Mouse (Mus musculus) forebrain, postnatal 0 days (tissue): Measurements from ENCODE around the gene Dohh. TPM values are rescaled to one million over a fixed set of nuclear protein-coding genes. Genes with fewer than 3 reads are reported as not detected.

Experiments
- ATAC-seq: fragments of 200-750 bp; cut with Nextera tagmentation; 2 replicates; pipeline ENCODE4 v1.8.0; 2017; ENCODE audit warnings: mild to moderate bottlenecking, moderate library complexity
- DNase-seq: peaks from one replicate; pipeline ENCODE4 v3.0.0-alpha.2; 2015
- H3K27ac ChIP-seq: fragments of 300-500 bp; sonication (generic); 2 replicates; pipeline ENCODE4 v1.5.1; 2014; ENCODE audit warnings: low read depth, mild to moderate bottlenecking, antibody characterized with exemption, low read length, moderate library complexity, mixed read lengths
- H3K27me3 ChIP-seq: fragments of 300-500 bp; sonication (generic); 2 replicates; pipeline ENCODE4 v1.6.1; 2014; ENCODE audit warnings: mild to moderate bottlenecking, low read length, mixed read lengths; ENCODE audit not compliant: insufficient read depth
- H3K36me3 ChIP-seq: fragments of 300-500 bp; sonication (generic); 2 replicates; pipeline ENCODE4 v1.6.1; 2014; ENCODE audit warnings: mild to moderate bottlenecking, moderate library complexity; ENCODE audit not compliant: insufficient read depth
- H3K4me1 ChIP-seq: fragments of 300-500 bp; sonication (generic); 2 replicates; pipeline ENCODE4 v1.6.1; 2014; ENCODE audit warnings: antibody characterized with exemption; ENCODE audit not compliant: insufficient read depth
- H3K4me2 ChIP-seq: fragments of 300-500 bp; sonication (generic); 2 replicates; pipeline ENCODE4 v1.6.1; 2014; ENCODE audit warnings: low read depth, mild to moderate bottlenecking, moderate library complexity
- H3K4me3 ChIP-seq: fragments of 300-500 bp; sonication (generic); 2 replicates; pipeline ENCODE4 v1.5.1; 2014; ENCODE audit warnings: low read depth, low read length, mixed read lengths
- H3K9ac ChIP-seq: fragments of 300-500 bp; sonication (generic); 2 replicates; pipeline ENCODE4 v1.6.1; 2014; ENCODE audit warnings: mild to moderate bottlenecking
- H3K9me3 ChIP-seq: fragments of 300-500 bp; sonication (generic); 2 replicates; pipeline ENCODE4 v1.6.1; 2016; ENCODE audit warnings: low read length
- CTCF ChIP-seq: sonication (generic); IDR thresholded peaks from 2 replicates; pipeline ENCODE4 v1.5.1; 2016; ENCODE audit warnings: antibody characterized with exemption, control low read depth, low read depth
- WGBS: fragments of 180-500 bp; shearing (Covaris S2); extraction: QIAGEN DNeasy Blood & Tissue Kit; methylation state at CpG from one replicate; pipeline ENCODE4 v1.1.7; 2014; 5-methylcytosine and 5-hydroxymethylcytosine counted together
- microRNA-seq, 2 experiments: library from miRNA; unstranded; fragments of <30 nt; microRNA quantifications; one replicate each; pipeline ENCODE4; 2016
- polyA plus RNA-seq: library from polyadenylated mRNA; unstranded; fragments of >200 nt; fragmentation: Nextera tagmentation; extraction: Ambion mirVana; gene quantifications from 2 replicates; pipeline ENCODE4 v1.2.1, GENCODE M21; 2015
- total RNA-seq: library from RNA; depleted of rRNA; stranded (reverse); fragments of >200 nt; gene quantifications from 2 replicates; pipeline ENCODE4 v1.2.3, GENCODE M21; 2014; rRNA removed

Gene Dohh
- total and polyA plus RNA-seq, 2 experiments from 2014 or later, result 111 to 126 TPM

GRCm38 (mm10) chr10:81431526-81432168 lies 47.4 kb downstream of the Dohh start:
- no peaks in the 10 kb centered on the region for H3K27me3 ChIP-seq
- ATAC-seq (peak; percentile 2; the same call in 1 of the 2 replicates), DNase-seq (peak; percentile 63)
- H3K4me1 ChIP-seq, result peaks cover 12% of the 10 kb centered on the region; the same call in 1 of the 2 replicates
- no peaks in the 10 kb centered on the region for H3K9me3 ChIP-seq
- peak overlapping the region; percentile 81; the same call in 1 of the 2 replicates for H3K9ac ChIP-seq
- WGBS, result 21% methylated on average over 15 of the region's 15 CpGs
- H3K27ac ChIP-seq, result peak overlapping the region; percentile 94; the same call in 1 of the 2 replicates
- no peaks in the 10 kb centered on the region for H3K36me3 ChIP-seq
- H3K4me3 ChIP-seq, result peak overlapping the region; percentile 81; the same call in 1 of the 2 replicates
- peak overlapping the region; percentile 80 for H3K4me2 ChIP-seq
- TF ChIP-seq CTCF, result no peak

GRCm38 (mm10) chr10:81432169-81432867 lies 48.1 kb downstream of the Dohh start:
- DNase-seq, result no peak
- Histone ChIP-seq H3K27ac (peak overlapping the region; percentile 10; the same call in 1 of the 2 replicates), H3K36me3 (no peaks in the 10 kb centered on the region), H3K4me1 (peaks cover 12% of the 10 kb centered on the region; the same call in 1 of the 2 replicates), H3K27me3 (no peaks in the 10 kb centered on the region), H3K9me3 (no peaks in the 10 kb centered on the region), H3K4me2 (peak overlapping the region; percentile 53), H3K9ac (0 out of 2 replicates have a peak overlapping the region, but pooled peaks have one; percentile 6), H3K4me3 (peak overlapping the region; percentile 18)
- TF ChIP-seq CTCF, result peak; percentile 24; the same call in 1 of the 2 replicates
- peak; percentile 2 for ATAC-seq
- WGBS, result 62% methylated on average over 21 of the region's 21 CpGs

- ATAC-seq (peak; percentile 90), DNase-seq (peak; percentile 97)
- peak; percentile 1; the same call in 1 of the 2 replicates for TF ChIP-seq CTCF
- Histone ChIP-seq H3K9ac (0 out of 2 replicates have a peak overlapping the region, but pooled peaks have one; percentile 37), H3K27ac (no peak overlapping the region), H3K4me1 (peaks cover 12% of the 10 kb centered on the region; the same call in 1 of the 2 replicates), H3K36me3 (no peaks in the 10 kb centered on the region), H3K27me3 (no peaks in the 10 kb centered on the region), H3K4me2 (peak overlapping the region; percentile 53), H3K4me3 (peak overlapping the region; percentile 21), H3K9me3 (no peaks in the 10 kb centered on the region)
- 3% methylated on average over 17 of the region's 17 CpGs for WGBS
Observed at GRCm38 (mm10) chr10:81432868-81433262, 48.6 kb downstream of the Dohh start.

GRCm38 (mm10) chr10:81433541-81434289 lies 49.5 kb downstream of the Dohh start:
- WGBS, result 66% methylated on average over 26 of the region's 26 CpGs
- Histone ChIP-seq H3K36me3 (no peaks in the 10 kb centered on the region), H3K27ac (no peak overlapping the region), H3K9ac (no peak overlapping the region), H3K9me3 (no peaks in the 10 kb centered on the region), H3K4me3 (no peak overlapping the region), H3K4me1 (peaks cover 12% of the 10 kb centered on the region; the same call in 1 of the 2 replicates), H3K4me2 (no peak overlapping the region), H3K27me3 (no peaks in the 10 kb centered on the region)
- TF ChIP-seq CTCF, result no peak
- ATAC-seq (no peak), DNase-seq (no peak)

- Histone ChIP-seq H3K9me3 (no peaks in the 10 kb centered on the region), H3K9ac (no peak overlapping the region), H3K4me1 (peaks cover 12% of the 10 kb centered on the region; the same call in 1 of the 2 replicates), H3K27ac (peak overlapping the region; percentile 4; the same call in 1 of the 2 replicates), H3K4me2 (no peak overlapping the region), H3K36me3 (no peaks in the 10 kb centered on the region), H3K27me3 (no peaks in the 10 kb centered on the region), H3K4me3 (no peak overlapping the region)
- no peak for ATAC-seq
- TF ChIP-seq CTCF, result no peak
- WGBS, result 59% methylated on average over 15 of the region's 15 CpGs
- DNase-seq, result no peak
Observed at GRCm38 (mm10) chr10:81434361-81435263, 50.4 kb downstream of the Dohh start.

- H3K27me3 ChIP-seq, result no peaks in the 10 kb centered on the region
- H3K36me3 ChIP-seq, result no peaks in the 10 kb centered on the region
- H3K4me1 ChIP-seq, result peaks cover 12% of the 10 kb centered on the region; the same call in 1 of the 2 replicates
- TF ChIP-seq CTCF, result no peak
- peak overlapping the region; percentile 21; the same call in 1 of the 2 replicates for H3K27ac ChIP-seq
- peak; percentile 26; the same call in 1 of the 2 replicates for ATAC-seq
- no peak overlapping the region for H3K4me3 ChIP-seq
- DNase-seq, result peak; percentile 77
- H3K9ac ChIP-seq, result no peak overlapping the region
- H3K9me3 ChIP-seq, result no peaks in the 10 kb centered on the region
- 34% methylated on average over 3 of the region's 3 CpGs for WGBS
- H3K4me2 ChIP-seq, result no peak overlapping the region
Observed at GRCm38 (mm10) chr10:81435436-81435835, 51.2 kb downstream of the Dohh start.

Small RNAs within 50 kb of the gene (microRNA-seq; reads per million reads assigned to microRNA genes)
- gene Mir1191b (0.39 to 0.98 reads per million in 2 experiments), gene Mir6913 (0 to 1.2 reads per million in 2 experiments)

Other genes with a start within 250 kb of the Dohh start
Only the 30 nearest of the 35 such genes appear.
- 30.1 and 32.5 TPM in 2 replicates for gene Pias4, start 216.5 kb upstream of the Dohh start, total RNA-seq
- 28.1 and 35.8 TPM in 2 replicates for gene Pias4, start 216.5 kb upstream of the Dohh start, polyA plus RNA-seq
- gene Eef2, start 207.8 kb upstream of the Dohh start, total RNA-seq, result 2,084 and 2,175 TPM in 2 replicates
- gene Eef2, start 207.8 kb upstream of the Dohh start, polyA plus RNA-seq, result 466 and 485 TPM in 2 replicates
- 64.6 and 68.9 TPM in 2 replicates for gene Dapk3, start 201.4 kb upstream of the Dohh start, total RNA-seq
- 58.1 TPM in 2 replicates for gene Dapk3, start 201.4 kb upstream of the Dohh start, polyA plus RNA-seq
- not detected in 2 replicates for gene 4930442H23Rik, start 200.6 kb upstream of the Dohh start, total RNA-seq
- gene 4930442H23Rik, start 200.6 kb upstream of the Dohh start, polyA plus RNA-seq, result 0.11 and 0.24 TPM in 2 replicates
- gene Nmrk2, start 182.4 kb upstream of the Dohh start, total RNA-seq, result 0.08 TPM in 1 of 2 replicates, not detected in the other
- not detected in 2 replicates for gene Nmrk2, start 182.4 kb upstream of the Dohh start, polyA plus RNA-seq
- 163 and 170 TPM in 2 replicates for gene Atcay, start 153.6 kb upstream of the Dohh start, total RNA-seq
- 78.8 and 79.2 TPM in 2 replicates for gene Atcay, start 153.6 kb upstream of the Dohh start, polyA plus RNA-seq
- gene Zfr2, start 151.3 kb upstream of the Dohh start, total RNA-seq, result 51.0 and 52.1 TPM in 2 replicates
- gene Zfr2, start 151.3 kb upstream of the Dohh start, polyA plus RNA-seq, result 13.0 and 18.7 TPM in 2 replicates
- gene Matk, start 131.5 kb upstream of the Dohh start, total RNA-seq, result 87.3 and 113 TPM in 2 replicates
- 66.4 and 79.4 TPM in 2 replicates for gene Matk, start 131.5 kb upstream of the Dohh start, polyA plus RNA-seq
- 90.2 and 94.9 TPM in 2 replicates for gene Mrpl54, start 117.5 kb upstream of the Dohh start, total RNA-seq
- gene Mrpl54, start 117.5 kb upstream of the Dohh start, polyA plus RNA-seq, result 134 and 148 TPM in 2 replicates
- gene Apba3, start 117.5 kb upstream of the Dohh start, total RNA-seq, result 43.3 and 44.6 TPM in 2 replicates
- gene Apba3, start 117.5 kb upstream of the Dohh start, polyA plus RNA-seq, result 22.8 and 24.8 TPM in 2 replicates
- 6.3 and 8.5 TPM in 2 replicates for gene Tjp3, start 92.8 kb upstream of the Dohh start, total RNA-seq
- 5.7 and 6.4 TPM in 2 replicates for gene Tjp3, start 92.8 kb upstream of the Dohh start, polyA plus RNA-seq
- gene Pip5k1c, start 91.5 kb upstream of the Dohh start, total RNA-seq, result 189 and 229 TPM in 2 replicates
- 110 and 130 TPM in 2 replicates for gene Pip5k1c, start 91.5 kb upstream of the Dohh start, polyA plus RNA-seq
- 24.2 and 43.4 TPM in 2 replicates for gene Cactin, start 63.3 kb upstream of the Dohh start, total RNA-seq
- 19.9 and 24.2 TPM in 2 replicates for gene Cactin, start 63.3 kb upstream of the Dohh start, polyA plus RNA-seq
- gene Tbxa2r, start 55.7 kb upstream of the Dohh start, total RNA-seq, result 2.4 and 3.9 TPM in 2 replicates
- gene Tbxa2r, start 55.7 kb upstream of the Dohh start, polyA plus RNA-seq, result 3.3 and 3.4 TPM in 2 replicates
- gene Gipc3, start 41.2 kb upstream of the Dohh start, total RNA-seq, result 0.15 TPM in 1 of 2 replicates, not detected in the other
- gene Gipc3, start 41.2 kb upstream of the Dohh start, polyA plus RNA-seq, result not detected in 2 replicates
- 15.1 and 21.6 TPM in 2 replicates for gene Hmg20b, start 33.9 kb upstream of the Dohh start, total RNA-seq
- 25.1 and 25.2 TPM in 2 replicates for gene Hmg20b, start 33.9 kb upstream of the Dohh start, polyA plus RNA-seq
- 19.8 and 23.4 TPM in 2 replicates for gene Mfsd12, start 26.9 kb upstream of the Dohh start, total RNA-seq
- gene Mfsd12, start 26.9 kb upstream of the Dohh start, polyA plus RNA-seq, result 10.1 TPM in 2 replicates
- not detected in 2 replicates for gene 4930404N11Rik, start 18.6 kb upstream of the Dohh start, total RNA-seq
- 0.16 and 0.20 TPM in 2 replicates for gene 4930404N11Rik, start 18.6 kb upstream of the Dohh start, polyA plus RNA-seq
- 60.2 and 67.2 TPM in 2 replicates for gene Fzr1, start 5.9 kb upstream of the Dohh start, total RNA-seq
- 128 and 132 TPM in 2 replicates for gene Fzr1, start 5.9 kb upstream of the Dohh start, polyA plus RNA-seq
- gene Gm48551, start within 50 bp of the Dohh start, total RNA-seq, result 2.5 and 3.3 TPM in 2 replicates
- 5.0 and 7.3 TPM in 2 replicates for gene Gm48551, start within 50 bp of the Dohh start, polyA plus RNA-seq
- 5.8 and 16.6 TPM in 2 replicates for gene Gm48552, start 4.6 kb downstream of the Dohh start, total RNA-seq
- 1.9 and 3.7 TPM in 2 replicates for gene Gm48552, start 4.6 kb downstream of the Dohh start, polyA plus RNA-seq
- gene Smim24, start 8.6 kb downstream of the Dohh start, total RNA-seq, result 0.77 and 1.3 TPM in 2 replicates
- 1.7 TPM in 2 replicates for gene Smim24, start 8.6 kb downstream of the Dohh start, polyA plus RNA-seq
- gene Nfic, start 71.2 kb downstream of the Dohh start, total RNA-seq, result 9.0 and 14.5 TPM in 2 replicates
- 14.8 and 23.1 TPM in 2 replicates for gene Nfic, start 71.2 kb downstream of the Dohh start, polyA plus RNA-seq
- gene Celf5, start 98.3 kb downstream of the Dohh start, total RNA-seq, result 122 and 166 TPM in 2 replicates
- 59.9 and 71.3 TPM in 2 replicates for gene Celf5, start 98.3 kb downstream of the Dohh start, polyA plus RNA-seq
- 83.3 and 105 TPM in 2 replicates for gene Ncln, start 112.0 kb downstream of the Dohh start, total RNA-seq
- 57.1 and 65.0 TPM in 2 replicates for gene Ncln, start 112.0 kb downstream of the Dohh start, polyA plus RNA-seq
- 0.38 TPM in 1 of 2 replicates, not detected in the other for gene S1pr4, start 115.7 kb downstream of the Dohh start, total RNA-seq
- gene S1pr4, start 115.7 kb downstream of the Dohh start, polyA plus RNA-seq, result 0.31 and 0.39 TPM in 2 replicates
- gene Gna15, start 139.8 kb downstream of the Dohh start, total RNA-seq, result 1.3 and 1.5 TPM in 2 replicates
- 1.3 and 1.6 TPM in 2 replicates for gene Gna15, start 139.8 kb downstream of the Dohh start, polyA plus RNA-seq
- 110 and 114 TPM in 2 replicates for gene Gna11, start 160.8 kb downstream of the Dohh start, total RNA-seq
- gene Gna11, start 160.8 kb downstream of the Dohh start, polyA plus RNA-seq, result 126 and 133 TPM in 2 replicates
- gene Aes, start 175.1 kb downstream of the Dohh start, total RNA-seq, result 450 and 455 TPM in 2 replicates
- 752 and 802 TPM in 2 replicates for gene Aes, start 175.1 kb downstream of the Dohh start, polyA plus RNA-seq
- gene Tle2, start 190.1 kb downstream of the Dohh start, total RNA-seq, result 20.5 and 25.6 TPM in 2 replicates
- gene Tle2, start 190.1 kb downstream of the Dohh start, polyA plus RNA-seq, result 21.0 and 30.5 TPM in 2 replicates